In genomic region chr11:108250146-108250635, GRCm38 (mm10) we compare ENCODE assay signal across 25 mouse cellular contexts.
DNase-seq lines count a peak whose midpoint lies in the region; ATAC-seq and TF ChIP-seq lines count a peak whose summit lies in the region.
"Had no signal": no experiment of that assay in that cellular context is flagged by ENCODE, and none has a peak within 500 bp of the region (broad histone marks: within the 10 kb centered on the region; RNA-seq: fewer than 3 reads in every experiment).

No protein-coding gene starts in this region.

- no peak for DNase-seq in layer of hippocampus, adult 2 months (ENCODE audit: low spot score in 2 of 2)
- no peak for DNase-seq in layer of hippocampus, adult 9-10 months (ENCODE audit: low spot score)
- DNase-seq in adrenal gland, postnatal 36 days: no peak
- DNase-seq: adrenal gland, adult 2 months; cerebellum, adult 18-20 months; cerebellum, postnatal 14 days; forebrain, postnatal 0 days; gastrocnemius, postnatal 14 days; heart, adult 18-20 months; heart, postnatal 10 days; left cerebral cortex, postnatal 4 days; right cerebral cortex, adult 18-20 months; right cerebral cortex, postnatal 4 days had no signal

- no peaks in the 10 kb centered on the region for H3K9me3 ChIP-seq in heart, embryonic 15.5 days (replicated peaks)
- no peaks in the 10 kb centered on the region for H3K9me3 ChIP-seq in heart, embryonic 12.5 days (replicated peaks)
- H3K9me3 ChIP-seq in megakaryocyte, embryonic 14.5 days: no peaks in the 10 kb centered on the region
- H3K9me3 ChIP-seq: forebrain, embryonic 10.5 days; hindbrain, embryonic 12.5 days; limb, embryonic 15.5 days; liver, embryonic 15.5 days; midbrain, embryonic 12.5 days; neural tube, embryonic 15.5 days had no signal

- H3K4me2 ChIP-seq in heart, embryonic 15.5 days: no peak overlapping the region
- no peak overlapping the region for H3K4me2 ChIP-seq in heart, embryonic 12.5 days
- H3K4me2 ChIP-seq: hindbrain, embryonic 12.5 days; limb, embryonic 15.5 days; liver, embryonic 15.5 days; midbrain, embryonic 12.5 days; neural tube, embryonic 15.5 days had no signal

- H3K27me3 ChIP-seq in heart, embryonic 15.5 days: no peaks in the 10 kb centered on the region
- no peaks in the 10 kb centered on the region for H3K27me3 ChIP-seq in heart, embryonic 12.5 days (replicated peaks)
- no peaks in the 10 kb centered on the region for H3K27me3 ChIP-seq in megakaryocyte, embryonic 14.5 days (replicated peaks)
- H3K27me3 ChIP-seq: hindbrain, embryonic 12.5 days; limb, embryonic 15.5 days; liver, embryonic 15.5 days; midbrain, embryonic 12.5 days; neural tube, embryonic 15.5 days had no signal

- no peak overlapping the region for H3K4me3 ChIP-seq in heart, embryonic 15.5 days
- H3K4me3 ChIP-seq in heart, embryonic 12.5 days: no peak overlapping the region
- H3K4me3 ChIP-seq in layer of hippocampus, adult 2 months: no peak overlapping the region
- peak overlapping the region; percentile 38 for H3K4me3 ChIP-seq in megakaryocyte, embryonic 14.5 days (replicated peaks)
- H3K4me3 ChIP-seq: forebrain, embryonic 10.5 days; hindbrain, embryonic 12.5 days; left cerebral cortex, adult 2 months; limb, embryonic 15.5 days; liver, embryonic 15.5 days; midbrain, embryonic 12.5 days; neural tube, embryonic 15.5 days had no signal

- peaks cover 79% of the 10 kb centered on the region for H3K4me1 ChIP-seq in heart, embryonic 15.5 days (replicated peaks)
- H3K4me1 ChIP-seq in heart, embryonic 12.5 days (replicated peaks): peaks cover 81% of the 10 kb centered on the region
- peaks cover 100% of the 10 kb centered on the region for H3K4me1 ChIP-seq in megakaryocyte, embryonic 14.5 days
- H3K4me1 ChIP-seq: midbrain, embryonic 12.5 days had no signal

- H3K27ac ChIP-seq in heart, embryonic 15.5 days: peak overlapping the region; percentile 26; the same call in 1 of the 2 replicates
- H3K27ac ChIP-seq in heart, embryonic 12.5 days (ENCODE audit: poor library complexity, severe bottlenecking): no peak overlapping the region
- peak overlapping the region; percentile 36; the same call in 1 of the 2 replicates for H3K27ac ChIP-seq in layer of hippocampus, adult 2 months
- H3K27ac ChIP-seq: forebrain, embryonic 10.5 days; hindbrain, embryonic 12.5 days; left cerebral cortex, adult 2 months; limb, embryonic 15.5 days; midbrain, embryonic 12.5 days; neural tube, embryonic 15.5 days had no signal

- H3K9ac ChIP-seq in heart, embryonic 15.5 days: no peak overlapping the region
- H3K9ac ChIP-seq in heart, embryonic 12.5 days: no peak overlapping the region
- H3K9ac ChIP-seq: forebrain, postnatal 0 days; hindbrain, embryonic 12.5 days; limb, embryonic 15.5 days; liver, embryonic 15.5 days; midbrain, embryonic 12.5 days; neural tube, embryonic 15.5 days had no signal

- no peak for ATAC-seq in heart, embryonic 15.5 days (replicated peaks; ENCODE audit: insufficient number of reproducible peaks, insufficient read depth, low FRiP score, low read depth)
- no peak for ATAC-seq in heart, embryonic 12.5 days (ENCODE audit: insufficient number of reproducible peaks, low FRiP score)
- ATAC-seq in megakaryocyte, adult 5-6 weeks (ENCODE audit: poor library complexity, severe bottlenecking): no peak
- ATAC-seq: forebrain, postnatal 0 days; intestine, postnatal 0 days had no signal

- WGBS in heart, embryonic 15.5 days: 46% methylated on average over 1 of the region's 1 CpGs
- WGBS in heart, embryonic 12.5 days: 68% methylated on average over 1 of the region's 1 CpGs

- TF ChIP-seq CTCF in layer of hippocampus, adult 2 months (conservative IDR thresholded peaks at IDR 0.05): no peak

- no peaks in the 10 kb centered on the region for H3K36me3 ChIP-seq in heart, embryonic 15.5 days
- no peaks in the 10 kb centered on the region for H3K36me3 ChIP-seq in heart, embryonic 12.5 days
- H3K36me3 ChIP-seq in megakaryocyte, embryonic 14.5 days (replicated peaks; ENCODE audit: low read length): peaks cover 58% of the 10 kb centered on the region
- H3K36me3 ChIP-seq: forebrain, embryonic 10.5 days; hindbrain, embryonic 12.5 days; limb, embryonic 15.5 days; liver, embryonic 15.5 days; midbrain, embryonic 12.5 days; neural tube, embryonic 15.5 days had no signal
